Mouse (Mus musculus) liver, adult 2 months (tissue): Measurements from ENCODE around the gene Ephb2.

Experiments used
- CTCF ChIP-seq: fragments of 200-500 bp; IDR thresholded peaks from 2 replicates; pipeline ENCODE4 v1.5.1; 2011; ENCODE audit warnings: low read depth, low read length, control low read depth
- POLR2A ChIP-seq: fragments of 200-500 bp; IDR thresholded peaks from 2 replicates; pipeline ENCODE4 v1.6.1; 2011; ENCODE audit warnings: low read length, control low read depth; ENCODE audit not compliant: insufficient read depth; ENCODE audit errors: extremely low read depth

DNA sequence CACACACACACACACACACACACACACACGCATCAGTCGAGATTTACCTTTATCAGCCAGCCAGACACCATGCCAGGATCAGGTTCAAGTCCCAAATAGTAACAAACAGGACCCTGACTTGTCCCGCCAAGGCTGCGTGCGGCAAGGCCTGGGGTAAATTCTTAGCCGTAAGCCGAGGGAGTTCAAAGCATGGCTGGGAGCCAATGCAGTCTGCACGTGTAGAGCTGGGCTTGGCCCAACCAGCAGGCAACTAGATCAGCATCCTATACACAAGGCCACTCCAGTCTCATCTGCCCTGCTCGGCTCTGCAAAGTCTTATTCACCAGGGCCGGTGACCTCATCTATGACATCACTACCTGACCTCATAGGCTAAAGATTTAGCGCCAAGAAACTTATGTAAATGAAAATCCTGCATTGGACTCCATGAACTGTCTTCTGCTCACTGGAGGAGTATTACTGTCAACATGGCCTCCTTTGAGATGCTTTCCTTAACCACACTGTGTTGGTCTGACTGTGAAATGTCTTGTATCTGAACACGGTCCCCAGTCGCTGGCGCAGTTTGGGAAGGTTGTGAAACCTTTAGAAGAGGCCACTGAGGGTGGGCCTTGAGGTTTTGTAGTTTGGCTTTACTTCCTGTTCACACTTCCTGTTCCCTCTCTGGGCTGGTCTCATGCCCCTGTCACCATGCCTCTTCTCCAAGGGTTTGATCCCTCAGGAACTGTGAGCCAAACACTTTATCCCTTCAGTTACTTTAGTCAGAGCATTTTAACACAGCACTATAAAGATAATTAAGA is 117.4 kb downstream of the Ephb2 start:
- TF ChIP-seq POLR2A (no peak), CTCF (no peak)
